Mouse (Mus musculus) forebrain, postnatal 0 days (tissue): ENCODE results near the gene Col4a3. TPM values are rescaled to one million over a fixed set of nuclear protein-coding genes. Genes with fewer than 3 reads are reported as not detected.

Source experiments
- ATAC-seq: fragments of 200-750 bp; cut with Nextera tagmentation; 2 replicates; pipeline ENCODE4 v1.8.0; 2017; ENCODE audit warnings: mild to moderate bottlenecking, moderate library complexity
- DNase-seq: peaks from one replicate; pipeline ENCODE4 v3.0.0-alpha.2; 2015
- H3K27ac ChIP-seq: fragments of 300-500 bp; sonication (generic); 2 replicates; pipeline ENCODE4 v1.5.1; 2014; ENCODE audit warnings: low read depth, mild to moderate bottlenecking, antibody characterized with exemption, low read length, moderate library complexity, mixed read lengths
- H3K27me3 ChIP-seq: fragments of 300-500 bp; sonication (generic); 2 replicates; pipeline ENCODE4 v1.6.1; 2014; ENCODE audit warnings: mild to moderate bottlenecking, low read length, mixed read lengths; ENCODE audit not compliant: insufficient read depth
- H3K36me3 ChIP-seq: fragments of 300-500 bp; sonication (generic); 2 replicates; pipeline ENCODE4 v1.6.1; 2014; ENCODE audit warnings: mild to moderate bottlenecking, moderate library complexity; ENCODE audit not compliant: insufficient read depth
- H3K4me1 ChIP-seq: fragments of 300-500 bp; sonication (generic); 2 replicates; pipeline ENCODE4 v1.6.1; 2014; ENCODE audit warnings: antibody characterized with exemption; ENCODE audit not compliant: insufficient read depth
- H3K4me2 ChIP-seq: fragments of 300-500 bp; sonication (generic); 2 replicates; pipeline ENCODE4 v1.6.1; 2014; ENCODE audit warnings: low read depth, mild to moderate bottlenecking, moderate library complexity
- H3K4me3 ChIP-seq: fragments of 300-500 bp; sonication (generic); 2 replicates; pipeline ENCODE4 v1.5.1; 2014; ENCODE audit warnings: low read depth, low read length, mixed read lengths
- H3K9ac ChIP-seq: fragments of 300-500 bp; sonication (generic); 2 replicates; pipeline ENCODE4 v1.6.1; 2014; ENCODE audit warnings: mild to moderate bottlenecking
- H3K9me3 ChIP-seq: fragments of 300-500 bp; sonication (generic); 2 replicates; pipeline ENCODE4 v1.6.1; 2016; ENCODE audit warnings: low read length
- CTCF ChIP-seq: sonication (generic); IDR thresholded peaks from 2 replicates; pipeline ENCODE4 v1.5.1; 2016; ENCODE audit warnings: antibody characterized with exemption, control low read depth, low read depth
- WGBS: fragments of 180-500 bp; shearing (Covaris S2); extraction: QIAGEN DNeasy Blood & Tissue Kit; methylation state at CpG from one replicate; pipeline ENCODE4 v1.1.7; 2014; 5-methylcytosine and 5-hydroxymethylcytosine counted together
- polyA plus RNA-seq: library from polyadenylated mRNA; unstranded; fragments of >200 nt; fragmentation: Nextera tagmentation; extraction: Ambion mirVana; gene quantifications from 2 replicates; pipeline ENCODE4 v1.2.1, GENCODE M21; 2015
- total RNA-seq: library from RNA; depleted of rRNA; stranded (reverse); fragments of >200 nt; gene quantifications from 2 replicates; pipeline ENCODE4 v1.2.3, GENCODE M21; 2014

Gene Col4a3
- total and polyA plus RNA-seq, 2 experiments from 2014 or later: 0.27 to 0.57 TPM

GRCm38 (mm10) chr1:82662269-82662668 lies 75.5 kb downstream of the Col4a3 start:
- 89% methylated on average over 2 of the region's 2 CpGs for WGBS
- no peak for ATAC-seq

DNA sequence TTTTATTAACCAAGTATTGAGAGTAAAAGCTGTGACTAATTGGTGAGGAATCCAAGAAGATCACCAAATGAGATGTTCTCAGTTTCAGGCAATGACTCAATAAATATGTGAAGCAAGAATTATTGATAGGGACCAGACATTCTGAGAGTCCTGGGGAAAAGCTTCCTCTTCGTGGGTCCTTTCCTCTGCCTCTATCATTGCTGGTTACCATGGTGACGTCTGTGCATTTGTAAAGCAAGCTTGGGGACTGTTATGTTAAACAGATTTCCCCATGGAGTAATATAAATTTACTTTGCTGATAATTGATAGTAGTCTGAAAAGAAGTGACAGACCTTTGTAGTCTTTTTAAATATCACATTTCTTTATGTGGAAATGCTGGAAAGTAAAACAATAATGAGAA lies 76.8 kb downstream of the Col4a3 start:
- Histone ChIP-seq H3K36me3 (no peaks in the 10 kb centered on the region), H3K27me3 (no peaks in the 10 kb centered on the region), H3K4me2 (no peak overlapping the region), H3K4me1 (no peaks in the 10 kb centered on the region), H3K9ac (no peak overlapping the region), H3K9me3 (no peaks in the 10 kb centered on the region), H3K27ac (no peak overlapping the region), H3K4me3 (no peak overlapping the region)
- WGBS: 24% methylated on average over 2 of the region's 2 CpGs
- ATAC-seq: no peak
- DNase-seq: no peak
- no peak for TF ChIP-seq CTCF

More at GRCm38 (mm10) chr1:82662269-82662668, 75.5 kb downstream of the Col4a3 start:
- Histone ChIP-seq H3K27ac (no peak overlapping the region), H3K36me3 (no peaks in the 10 kb centered on the region), H3K4me3 (no peak overlapping the region), H3K4me2 (no peak overlapping the region), H3K4me1 (no peaks in the 10 kb centered on the region), H3K27me3 (no peaks in the 10 kb centered on the region), H3K9me3 (no peaks in the 10 kb centered on the region), H3K9ac (no peak overlapping the region)
- DNase-seq: no peak
- no peak for TF ChIP-seq CTCF

GRCm38 (mm10) chr1:82686328-82686727 lies 99.6 kb downstream of the Col4a3 start:
- 85% methylated on average over 5 of the region's 5 CpGs for WGBS
- DNase-seq (no peak), ATAC-seq (no peak)
- Histone ChIP-seq H3K27me3 (no peaks in the 10 kb centered on the region), H3K36me3 (no peaks in the 10 kb centered on the region), H3K4me2 (no peak overlapping the region), H3K4me1 (no peaks in the 10 kb centered on the region), H3K9me3 (no peaks in the 10 kb centered on the region), H3K4me3 (no peak overlapping the region), H3K9ac (no peak overlapping the region), H3K27ac (no peak overlapping the region)
- TF ChIP-seq CTCF: no peak

- no peak overlapping the region for H3K9ac ChIP-seq
- H3K4me1 ChIP-seq: no peaks in the 10 kb centered on the region
- no peak for TF ChIP-seq CTCF
- DNase-seq (no peak), ATAC-seq (no peak)
- no peaks in the 10 kb centered on the region for H3K9me3 ChIP-seq
- no peaks in the 10 kb centered on the region for H3K36me3 ChIP-seq
- no peak overlapping the region for H3K4me3 ChIP-seq
- no peaks in the 10 kb centered on the region for H3K27me3 ChIP-seq
- H3K4me2 ChIP-seq: no peak overlapping the region
- H3K27ac ChIP-seq: no peak overlapping the region
- WGBS: 84% methylated on average over 2 of the region's 2 CpGs
Measured at GRCm38 (mm10) chr1:82686866-82687265, 100.1 kb downstream of the Col4a3 start.

GRCm38 (mm10) chr1:82687931-82688330 lies 101.2 kb downstream of the Col4a3 start:
- 16% methylated on average over 6 of the region's 6 CpGs for WGBS
- Histone ChIP-seq H3K27ac (no peak overlapping the region), H3K27me3 (no peaks in the 10 kb centered on the region), H3K4me1 (no peaks in the 10 kb centered on the region), H3K36me3 (no peaks in the 10 kb centered on the region), H3K4me3 (no peak overlapping the region), H3K9me3 (no peaks in the 10 kb centered on the region), H3K4me2 (no peak overlapping the region), H3K9ac (no peak overlapping the region)
- DNase-seq (no peak), ATAC-seq (no peak)
- no peak for TF ChIP-seq CTCF

DNA sequence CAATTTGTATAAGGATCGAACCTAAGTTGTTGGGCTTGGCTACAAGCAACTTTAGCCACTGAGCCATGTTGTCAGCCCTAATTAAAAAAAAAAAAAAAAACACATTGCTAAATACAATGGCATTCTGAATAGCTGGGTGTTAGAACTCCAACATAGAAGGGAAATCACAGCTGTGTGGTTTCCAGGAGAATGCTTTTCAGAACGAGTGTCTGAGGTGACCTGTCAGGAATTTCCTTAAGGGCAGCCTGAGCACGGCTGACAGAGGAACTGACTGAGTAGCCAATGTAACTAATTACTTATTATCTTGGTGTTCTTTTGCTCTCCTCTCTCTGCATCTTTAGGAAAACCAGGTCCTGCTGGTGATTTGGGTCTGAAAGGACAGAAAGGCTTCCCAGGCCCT lies 109.2 kb downstream of the Col4a3 start:
- Histone ChIP-seq H3K4me2 (no peak overlapping the region), H3K4me3 (no peak overlapping the region), H3K27ac (no peak overlapping the region), H3K36me3 (no peaks in the 10 kb centered on the region), H3K9me3 (no peaks in the 10 kb centered on the region), H3K27me3 (no peaks in the 10 kb centered on the region), H3K9ac (no peak overlapping the region), H3K4me1 (no peaks in the 10 kb centered on the region)
- no peak for ATAC-seq
- 22% methylated on average over 3 of the region's 3 CpGs for WGBS
- no peak for TF ChIP-seq CTCF
- DNase-seq: no peak

- no peak for TF ChIP-seq CTCF
- H3K4me3 ChIP-seq: no peak overlapping the region
- WGBS: 80% methylated on average over 9 of the region's 9 CpGs
Measured at GRCm38 (mm10) chr1:82717816-82718512, 131.2 kb downstream of the Col4a3 start.

More at GRCm38 (mm10) chr1:82717816-82718512, 131.2 kb downstream of the Col4a3 start:
- no peaks in the 10 kb centered on the region for H3K36me3 ChIP-seq
- H3K9ac ChIP-seq: no peak overlapping the region
- ATAC-seq: no peak
- H3K27ac ChIP-seq: no peak overlapping the region
- H3K9me3 ChIP-seq: no peaks in the 10 kb centered on the region
- H3K4me2 ChIP-seq: no peak overlapping the region
- H3K27me3 ChIP-seq: peaks cover 17% of the 10 kb centered on the region
- no peak for DNase-seq
- no peaks in the 10 kb centered on the region for H3K4me1 ChIP-seq
